Mouse (Mus musculus) midbrain, embryonic 16.5 days (tissue): Measurements from ENCODE around the gene Rfx4. TPM values are rescaled to one million over a fixed set of nuclear protein-coding genes. Genes with fewer than 3 reads are reported as not detected.

Experiments used
- ATAC-seq: fragments of 200-750 bp; cut with Nextera tagmentation; 2 replicates; pipeline ENCODE4 v1.8.0; 2017; ENCODE audit warnings: moderate TSS enrichment
- H3K27ac ChIP-seq: fragments of 300-500 bp; sonication (generic); 2 replicates; pipeline ENCODE4 v1.5.1; 2014; ENCODE audit warnings: mild to moderate bottlenecking, low read length, mixed read lengths
- H3K27me3 ChIP-seq: fragments of 300-500 bp; sonication (generic); 2 replicates; pipeline ENCODE4 v1.6.1; 2014; ENCODE audit warnings: low read depth, low read length, mixed read lengths; ENCODE audit not compliant: control insufficient read depth, insufficient read depth
- H3K36me3 ChIP-seq: fragments of 300-500 bp; sonication (generic); 2 replicates; pipeline ENCODE4 v1.6.1; 2014; ENCODE audit warnings: mild to moderate bottlenecking, low read length, moderate library complexity, mixed read lengths; ENCODE audit not compliant: control insufficient read depth, insufficient read depth
- H3K4me1 ChIP-seq: fragments of 300-500 bp; sonication (generic); 2 replicates; pipeline ENCODE4 v1.6.1; 2014; ENCODE audit warnings: mild to moderate bottlenecking, low read length, mixed read lengths; ENCODE audit not compliant: control insufficient read depth, insufficient read depth
- H3K4me2 ChIP-seq: fragments of 300-500 bp; sonication (generic); 2 replicates; pipeline ENCODE4 v1.6.1; 2014; ENCODE audit warnings: mild to moderate bottlenecking, low read length, mixed read lengths
- H3K4me3 ChIP-seq: fragments of 300-500 bp; sonication (generic); 2 replicates; pipeline ENCODE4 v1.5.1; 2014; ENCODE audit warnings: low read depth, mild to moderate bottlenecking, low read length, moderate library complexity, mixed read lengths
- H3K9ac ChIP-seq: fragments of 300-500 bp; sonication (generic); 2 replicates; pipeline ENCODE4 v1.6.1; 2014; ENCODE audit warnings: low read depth, low read length, mixed read lengths
- H3K9me3 ChIP-seq: fragments of 300-500 bp; sonication (generic); replicated peaks from 2 replicates; pipeline ENCODE4 v1.6.1; 2014; ENCODE audit warnings: mild to moderate bottlenecking, low read length, mixed read lengths; ENCODE audit not compliant: control insufficient read depth, poor library complexity, severe bottlenecking
- WGBS: fragments of 180-500 bp; shearing (Covaris S2); extraction: QIAGEN DNeasy Blood & Tissue Kit; methylation state at CpG from one replicate; pipeline ENCODE4 v1.1.7; 2014; 5-methylcytosine and 5-hydroxymethylcytosine counted together
- polyA plus RNA-seq: library from polyadenylated mRNA; unstranded; fragments of >200 nt; fragmentation: Nextera tagmentation; extraction: Ambion mirVana; gene quantifications from 2 replicates; pipeline ENCODE4 v1.2.1, GENCODE M21; 2015

Gene Rfx4
- polyA plus RNA-seq, 1 experiment from 2014 or later = 13.9 TPM

DNA sequence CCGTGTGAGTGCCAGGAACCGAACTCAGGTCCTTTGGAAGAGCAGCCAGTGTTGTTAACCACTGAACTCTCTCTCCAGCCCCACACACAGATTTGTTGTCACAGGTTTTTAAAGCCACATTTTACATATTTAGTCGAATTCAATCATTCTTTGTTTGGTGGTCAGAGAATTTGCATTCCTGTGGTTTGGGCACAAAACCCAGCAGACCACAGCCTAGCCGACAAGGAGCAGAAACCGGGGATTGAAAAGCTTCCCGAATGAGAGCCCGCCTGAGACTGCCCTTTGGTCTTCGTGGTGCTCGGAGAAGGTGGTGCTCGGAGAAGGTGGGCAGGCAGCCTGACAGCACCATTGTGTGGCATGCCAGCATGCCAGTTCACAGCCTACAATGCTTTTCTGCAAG is 42.8 kb upstream of the Rfx4 start:
- H3K27ac ChIP-seq = no peak overlapping the region
- H3K36me3 ChIP-seq = peaks cover 5% of the 10 kb centered on the region; the same call in 1 of the 2 replicates
- H3K9me3 ChIP-seq = no peaks in the 10 kb centered on the region
- peaks cover 5% of the 10 kb centered on the region; the same call in 1 of the 2 replicates for H3K27me3 ChIP-seq
- ATAC-seq = no peak
- no peak overlapping the region; the same call in 1 of the 2 replicates for H3K9ac ChIP-seq
- H3K4me3 ChIP-seq = no peak overlapping the region
- peaks cover 22% of the 10 kb centered on the region for H3K4me1 ChIP-seq
- no peak overlapping the region for H3K4me2 ChIP-seq
- WGBS = 45% methylated on average over 10 of the region's 10 CpGs

GRCm38 (mm10) chr10:84715639-84716038 is 40.2 kb upstream of the Rfx4 start:
- H3K4me3 ChIP-seq = no peak overlapping the region

DNA sequence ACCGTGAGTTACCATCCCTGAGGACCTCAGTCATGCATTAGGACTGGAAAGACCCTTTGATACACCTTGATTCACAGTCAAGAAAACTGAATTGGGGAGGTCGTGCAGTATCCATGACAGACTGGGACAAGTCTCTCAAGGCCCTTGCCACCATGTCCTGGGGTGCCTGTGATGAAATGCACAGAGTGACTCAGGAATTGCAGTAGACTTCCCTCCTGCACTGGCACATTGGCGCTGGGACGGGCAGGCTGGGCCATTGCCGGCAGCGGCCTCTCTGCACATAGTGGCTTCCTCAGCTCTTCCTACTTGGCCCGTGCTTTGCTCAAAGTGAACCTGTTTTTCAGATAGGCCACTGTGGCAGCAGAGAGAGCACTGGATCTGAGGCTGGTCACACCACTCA is 39.3 kb upstream of the Rfx4 start:
- Histone ChIP-seq H3K4me1 (peaks cover 11% of the 10 kb centered on the region), H3K9me3 (no peaks in the 10 kb centered on the region), H3K4me3 (no peak overlapping the region), H3K27me3 (no peaks in the 10 kb centered on the region; the same call in 1 of the 2 replicates), H3K9ac (no peak overlapping the region), H3K4me2 (no peak overlapping the region), H3K36me3 (peaks cover 11% of the 10 kb centered on the region), H3K27ac (no peak overlapping the region)
- 97% methylated on average over 7 of the region's 7 CpGs for WGBS
- ATAC-seq = no peak

More at GRCm38 (mm10) chr10:84715639-84716038, 40.2 kb upstream of the Rfx4 start:
- Histone ChIP-seq H3K27ac (no peak overlapping the region), H3K4me2 (no peak overlapping the region), H3K4me1 (peaks cover 17% of the 10 kb centered on the region), H3K27me3 (no peaks in the 10 kb centered on the region; the same call in 1 of the 2 replicates), H3K9me3 (no peaks in the 10 kb centered on the region), H3K36me3 (peaks cover 11% of the 10 kb centered on the region), H3K9ac (no peak overlapping the region)
- 93% methylated on average over 7 of the region's 7 CpGs for WGBS
- no peak for ATAC-seq

- WGBS = 51% methylated on average over 12 of the region's 12 CpGs
- peaks cover 15% of the 10 kb centered on the region for H3K36me3 ChIP-seq
These were observed 33.2 kb upstream of the Rfx4 start for GRCm38 (mm10) chr10:84722711-84723110.

DNA sequence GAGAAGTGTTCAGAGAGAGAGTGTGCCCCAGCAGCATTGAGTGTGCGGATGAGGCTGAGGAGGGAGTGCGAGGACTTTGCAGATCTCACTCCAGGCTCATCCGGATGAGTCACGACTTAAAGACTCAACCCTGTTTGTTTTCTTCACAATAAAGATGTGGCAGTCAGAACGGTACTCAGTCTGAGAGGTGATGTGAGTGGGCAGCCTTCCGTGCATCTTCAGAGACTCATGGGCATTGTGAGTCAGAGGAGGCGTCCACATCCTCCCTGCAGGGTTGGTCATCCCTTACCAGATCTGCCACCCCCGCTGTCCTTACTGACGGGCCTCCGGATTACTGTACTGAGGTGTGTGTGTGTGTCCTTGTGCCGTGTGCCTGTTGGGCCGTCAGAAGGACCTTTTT is 28.9 kb upstream of the Rfx4 start:
- peaks cover 9% of the 10 kb centered on the region; the same call in 1 of the 2 replicates for H3K36me3 ChIP-seq
- ATAC-seq = no peak
- H3K4me3 ChIP-seq = no peak overlapping the region
- H3K27ac ChIP-seq = no peak overlapping the region
- 91% methylated on average over 12 of the region's 12 CpGs for WGBS
- 0 out of 2 replicates have a peak, but pooled peaks cover 2% of the 10 kb centered on the region for H3K4me1 ChIP-seq
- H3K27me3 ChIP-seq = no peaks in the 10 kb centered on the region
- H3K4me2 ChIP-seq = no peak overlapping the region
- H3K9ac ChIP-seq = no peak overlapping the region
- H3K9me3 ChIP-seq = no peaks in the 10 kb centered on the region

More at GRCm38 (mm10) chr10:84722711-84723110, 33.2 kb upstream of the Rfx4 start:
- no peak overlapping the region for H3K9ac ChIP-seq
- no peaks in the 10 kb centered on the region for H3K9me3 ChIP-seq
- H3K4me1 ChIP-seq = 0 out of 2 replicates have a peak, but pooled peaks cover 2% of the 10 kb centered on the region
- no peaks in the 10 kb centered on the region for H3K27me3 ChIP-seq
- no peak overlapping the region for H3K27ac ChIP-seq
- ATAC-seq = no peak
- no peak overlapping the region for H3K4me2 ChIP-seq
- no peak overlapping the region for H3K4me3 ChIP-seq

GRCm38 (mm10) chr10:84727760-84728159 is 28.1 kb upstream of the Rfx4 start:
- H3K36me3 ChIP-seq = peaks cover 9% of the 10 kb centered on the region; the same call in 1 of the 2 replicates
- H3K4me1 ChIP-seq = no peaks in the 10 kb centered on the region
- H3K9ac ChIP-seq = no peak overlapping the region
- 76% methylated on average over 4 of the region's 4 CpGs for WGBS
- no peak overlapping the region for H3K4me2 ChIP-seq
- ATAC-seq = no peak
- H3K27me3 ChIP-seq = no peaks in the 10 kb centered on the region
- no peaks in the 10 kb centered on the region for H3K9me3 ChIP-seq
- H3K27ac ChIP-seq = no peak overlapping the region
- H3K4me3 ChIP-seq = no peak overlapping the region

GRCm38 (mm10) chr10:84730078-84730477 is 25.8 kb upstream of the Rfx4 start:
- Histone ChIP-seq H3K27me3 (no peaks in the 10 kb centered on the region), H3K9ac (no peak overlapping the region), H3K9me3 (no peaks in the 10 kb centered on the region), H3K27ac (no peak overlapping the region), H3K4me2 (no peak overlapping the region), H3K4me1 (peaks cover 3% of the 10 kb centered on the region; the same call in 1 of the 2 replicates), H3K4me3 (no peak overlapping the region), H3K36me3 (peaks cover 9% of the 10 kb centered on the region; the same call in 1 of the 2 replicates)
- no peak for ATAC-seq
- 85% methylated on average over 3 of the region's 3 CpGs for WGBS

DNA sequence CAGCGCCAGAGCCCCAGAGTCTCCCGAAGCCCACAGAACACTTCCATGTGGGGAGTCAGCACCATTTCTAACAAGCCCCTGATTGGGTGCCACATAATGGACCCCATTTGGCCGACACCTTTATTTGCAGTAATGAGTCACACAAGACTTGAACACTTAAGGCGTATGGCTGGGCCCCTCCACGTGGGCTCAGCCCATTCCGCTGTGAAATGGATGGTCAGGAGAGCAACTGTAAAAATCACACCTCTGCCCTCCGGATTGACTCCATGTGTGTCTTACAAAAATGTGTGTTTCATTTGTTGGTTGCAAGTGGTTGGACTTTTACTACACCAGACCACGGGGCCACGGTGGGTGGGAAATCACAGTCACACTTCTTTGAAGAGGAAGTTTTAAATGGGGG is 24.9 kb upstream of the Rfx4 start:
- Histone ChIP-seq H3K4me1 (peaks cover 3% of the 10 kb centered on the region; the same call in 1 of the 2 replicates), H3K9me3 (no peaks in the 10 kb centered on the region), H3K4me2 (no peak overlapping the region), H3K36me3 (peaks cover 7% of the 10 kb centered on the region; the same call in 1 of the 2 replicates), H3K27ac (no peak overlapping the region), H3K27me3 (no peaks in the 10 kb centered on the region), H3K4me3 (no peak overlapping the region), H3K9ac (no peak overlapping the region)
- 93% methylated on average over 9 of the region's 9 CpGs for WGBS
- no peak for ATAC-seq

GRCm38 (mm10) chr10:84733511-84733910 is 22.4 kb upstream of the Rfx4 start:
- Histone ChIP-seq H3K9me3 (no peaks in the 10 kb centered on the region), H3K36me3 (no peaks in the 10 kb centered on the region), H3K27ac (no peak overlapping the region), H3K27me3 (no peaks in the 10 kb centered on the region), H3K9ac (no peak overlapping the region), H3K4me3 (no peak overlapping the region), H3K4me1 (peaks cover 3% of the 10 kb centered on the region; the same call in 1 of the 2 replicates), H3K4me2 (no peak overlapping the region)
- ATAC-seq = no peak
- WGBS = 59% methylated on average over 6 of the region's 6 CpGs
